Mouse (Mus musculus): Measurements from ENCODE around the gene Mbip.

The Mbip gene

DNA sequence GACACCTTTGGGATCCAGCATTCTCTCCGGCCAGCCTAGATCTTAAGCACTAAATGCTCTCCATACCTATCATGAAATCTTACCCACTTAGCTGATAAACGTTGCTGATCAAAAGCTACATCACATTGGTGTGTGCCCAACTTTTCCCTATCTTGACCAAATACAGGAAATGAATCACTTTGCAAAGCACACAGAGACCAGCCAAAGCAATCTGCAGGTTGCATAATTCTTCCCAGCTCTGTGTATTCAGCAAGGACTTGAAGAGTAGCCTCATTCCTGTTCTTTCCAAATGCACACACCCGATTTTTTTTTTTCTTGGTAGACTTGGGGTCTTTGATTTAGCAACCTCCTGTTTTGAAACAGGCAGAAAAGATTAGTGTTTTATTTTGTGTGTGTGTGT, 57.1 kb downstream of the Mbip start:
- no peak for DNase-seq

DNA sequence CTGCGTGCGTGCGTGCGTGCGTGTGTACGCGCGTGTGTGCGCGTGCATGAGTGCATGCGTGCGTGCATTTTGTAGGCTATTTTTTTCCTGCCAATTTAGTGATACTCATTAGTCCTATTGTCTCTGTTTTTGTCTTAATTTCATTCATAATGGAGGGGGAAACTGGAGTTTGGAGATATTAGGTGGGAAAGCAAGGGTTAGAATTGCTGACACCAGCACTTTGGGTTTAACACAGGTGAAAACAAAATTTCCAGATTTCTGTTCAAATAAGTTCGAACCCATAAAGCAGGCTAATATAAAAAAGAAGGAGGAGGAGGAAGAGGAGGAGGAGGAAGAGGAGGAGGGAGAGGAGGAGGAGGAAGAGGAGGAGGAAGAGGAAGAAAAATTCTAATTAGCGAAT, 58.9 kb downstream of the Mbip start:
- DNase-seq: no peak

DNA sequence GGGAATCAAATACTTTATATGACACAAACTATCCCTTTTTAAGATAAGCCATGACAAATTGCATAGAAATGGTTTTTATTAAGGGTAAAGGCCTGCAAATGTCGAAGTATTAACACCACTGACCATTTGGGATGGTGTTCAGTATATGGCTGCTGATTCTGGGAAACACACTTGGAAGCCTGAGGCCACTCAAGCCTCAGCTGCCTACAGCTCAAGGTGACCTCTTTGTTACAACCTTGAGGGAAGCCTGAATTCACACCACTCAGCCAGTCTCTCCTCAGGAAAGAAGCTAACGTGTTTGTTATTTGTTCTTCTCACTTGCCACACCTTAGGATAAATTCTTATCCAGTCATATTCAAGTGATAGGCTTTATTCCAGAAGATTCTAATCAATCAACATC, 61.5 kb downstream of the Mbip start:
- no peak for DNase-seq

DNA sequence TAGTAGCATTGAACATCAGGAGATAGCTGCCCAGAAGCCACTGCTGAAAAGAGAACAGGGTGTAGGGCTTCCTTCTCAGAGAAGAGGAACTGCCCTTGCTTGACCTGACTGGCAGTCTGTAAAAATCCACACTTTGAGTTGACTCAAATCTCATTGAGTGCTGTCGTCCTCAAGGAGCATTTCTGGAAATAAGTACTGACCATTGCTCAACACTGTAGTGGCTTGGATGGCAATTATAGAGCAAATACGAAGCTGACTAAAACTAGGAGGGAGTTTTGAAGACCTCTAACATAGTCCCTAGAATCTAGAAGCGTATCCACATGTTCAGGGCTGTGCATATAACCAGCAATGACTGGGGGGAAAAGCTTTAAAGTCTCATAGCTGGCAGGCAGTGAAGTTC, 64.0 kb downstream of the Mbip start:
- no peak for DNase-seq

Data from kidney, postnatal 25 days (tissue).